Mouse (Mus musculus): ENCODE data around the gene Upp2. TPM values are rescaled to one million over a fixed set of nuclear protein-coding genes. Genes with fewer than 3 reads are reported as not detected.

Gene Upp2
- total RNA-seq (2021): 1 to 10 TPM; 2.4 to 2.9 TPM
- long read RNA-seq, experiment 1, partial matches to known transcripts: 0 of 2 reads
- long read RNA-seq, experiment 1, other reads (novel, unspliced or antisense): 1 of 2 reads
- long read RNA-seq, experiment 2, partial matches to known transcripts: 0 of 2 reads
- long read RNA-seq, experiment 2, other reads (novel, unspliced or antisense): 0 of 2 reads

DNA sequence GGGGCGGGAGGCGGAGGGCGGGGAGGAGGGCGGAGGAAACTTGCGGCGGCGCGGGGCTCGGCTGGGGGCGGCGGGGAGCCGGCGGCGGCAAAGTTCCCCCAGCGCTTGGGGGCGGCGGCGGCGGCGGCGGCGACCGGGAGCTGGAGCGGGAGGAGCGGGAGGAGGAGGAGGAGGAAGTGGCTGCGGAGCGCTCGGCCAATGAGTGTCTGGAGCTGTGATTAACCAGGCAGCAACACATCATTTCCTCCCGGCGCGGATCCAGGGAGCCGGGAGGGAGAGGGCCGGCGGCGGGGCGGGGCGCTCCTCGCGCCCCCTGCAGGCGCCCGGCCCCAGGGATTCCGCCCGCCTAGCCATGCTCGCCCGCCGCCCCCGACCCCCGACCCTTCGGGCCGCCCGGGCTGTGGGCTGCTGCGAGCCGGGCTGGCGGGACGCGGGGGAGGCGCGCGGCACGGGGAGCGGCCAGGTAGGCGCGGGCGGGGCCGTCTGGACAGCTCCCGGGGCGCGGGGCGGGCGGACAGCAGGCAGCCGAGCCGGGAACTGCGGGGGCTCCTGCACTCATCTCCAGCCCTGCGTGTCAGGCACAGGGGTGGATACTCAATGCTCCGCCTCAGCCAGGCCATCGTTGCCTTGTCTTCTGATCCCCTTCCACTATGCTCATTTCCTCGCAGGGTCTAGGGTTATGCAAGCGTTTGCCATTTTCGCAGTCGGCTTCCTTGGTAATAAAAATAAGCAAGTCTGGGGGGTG lies at the start of gene Upp2, which contains the start of gene Acvr1:
Gene Upp2 (plus strand): TSS at position 233 of the 745 bp plus-strand sequence.
Gene Acvr1 (minus strand): TSS at position 92 of the 745 bp plus-strand sequence.
- intact Hi-C loops (cut with DNase I): loop anchor here (2.0 to 5.0 kb wide), 3 partner anchors 30 to 100 kb away; no protein-coding TSS in a partner anchor
- DNase-seq: peak; percentile 91 to 92

DNA sequence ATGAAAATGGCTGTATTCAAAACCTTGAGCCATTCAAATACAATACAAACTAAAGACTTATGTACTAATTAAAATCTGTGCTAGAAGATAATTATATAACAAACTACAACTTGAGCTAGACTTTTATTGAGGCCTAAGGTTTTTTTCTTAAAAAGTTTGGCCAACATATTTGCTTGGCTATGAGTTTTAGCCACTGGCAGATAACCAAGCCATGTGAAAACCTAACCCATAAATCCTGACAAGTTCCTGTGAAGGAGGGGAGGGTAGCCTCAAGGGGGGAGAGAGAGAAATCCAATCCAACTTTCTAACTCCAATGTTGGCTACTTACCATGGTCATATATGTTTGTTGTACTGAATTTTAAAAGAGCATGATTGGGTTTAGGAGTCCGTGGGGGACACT lies 48.6 kb upstream of the Upp2 start:
- DNase-seq: no peak
- intact Hi-C loops (cut with DNase I): no loop called here

DNA sequence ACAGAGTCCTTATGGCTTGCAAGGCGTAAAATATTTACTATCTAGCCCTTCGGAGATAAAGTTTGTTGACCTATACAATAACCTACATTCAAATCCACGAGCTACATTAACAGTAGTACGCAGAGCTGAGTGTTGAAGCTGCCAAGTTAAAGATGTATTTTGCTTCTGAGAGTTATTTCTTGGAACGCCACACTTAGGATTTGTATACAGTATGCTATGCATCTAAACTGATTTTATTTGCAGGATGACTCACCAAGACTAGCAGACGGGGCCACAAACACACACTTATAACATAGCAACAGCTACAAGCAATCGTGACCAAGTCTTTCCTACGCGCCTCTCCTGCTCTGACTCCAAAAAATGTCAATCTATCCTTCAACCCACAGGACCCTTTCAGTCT lies 46.4 kb upstream of the Upp2 start:
- no peak for DNase-seq
- intact Hi-C loops (cut with DNase I): no loop called here

DNA sequence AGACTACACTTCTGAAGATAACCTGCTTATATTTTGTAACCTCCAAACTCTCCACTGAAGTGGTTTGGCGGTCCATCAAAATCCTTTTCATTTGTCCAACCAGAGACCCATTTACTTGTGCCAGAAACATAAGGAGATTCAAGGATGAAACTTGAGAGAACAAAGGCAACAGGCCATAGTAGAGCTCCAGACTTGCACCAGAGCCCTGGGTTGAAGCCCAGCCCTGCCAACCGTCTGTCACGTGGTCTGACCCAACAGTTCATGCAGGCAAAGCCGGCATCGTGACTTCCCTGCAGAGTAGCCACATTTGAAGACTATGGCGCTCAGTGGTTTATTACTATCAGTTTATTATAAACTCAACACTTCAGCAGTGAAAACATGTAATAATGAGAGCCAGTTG lies 45.5 kb upstream of the Upp2 start:
- DNase-seq: no peak
- intact Hi-C loops (cut with DNase I): no loop called here

DNA sequence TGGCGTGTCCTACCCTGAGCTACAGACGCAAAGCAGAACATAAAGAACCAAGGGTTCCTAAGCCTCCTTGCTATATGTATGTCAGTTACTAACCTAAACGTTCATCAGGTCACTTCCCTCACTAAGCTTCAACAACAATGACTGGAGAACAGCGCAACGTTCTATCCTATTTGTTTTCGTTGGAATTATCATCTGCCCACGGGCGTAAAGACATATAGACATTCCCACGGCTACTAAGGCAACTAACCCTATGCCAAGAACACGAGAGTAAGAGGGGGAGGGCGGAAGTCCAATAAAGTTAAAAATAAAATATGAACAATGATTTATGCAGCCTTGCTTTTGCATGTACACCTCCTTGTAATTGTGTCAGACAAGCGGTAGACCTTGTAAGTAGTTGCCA lies 44.0 kb upstream of the Upp2 start:
- intact Hi-C loops (cut with DNase I): no loop called here
- no peak for DNase-seq

DNA sequence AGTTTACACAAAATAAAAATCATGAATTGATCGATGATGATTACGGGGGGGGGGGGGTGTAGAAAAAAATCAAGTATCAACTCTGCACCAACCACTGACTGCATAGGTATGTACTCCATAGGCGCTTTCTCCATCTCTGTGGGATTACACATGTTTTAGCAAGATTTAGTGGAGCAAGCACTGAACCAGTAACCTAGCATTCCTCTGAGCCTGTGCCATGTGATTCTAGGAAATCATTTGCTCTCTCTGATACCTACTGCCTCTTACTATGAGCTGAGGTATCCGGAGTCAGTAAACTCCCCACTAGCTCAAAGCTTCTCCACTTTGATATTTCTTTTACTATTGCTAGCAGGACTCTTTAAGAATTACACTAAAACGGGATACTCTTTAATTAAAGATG lies 43.2 kb upstream of the Upp2 start:
- DNase-seq: no peak
- intact Hi-C loops (cut with DNase I): no loop called here

DNA sequence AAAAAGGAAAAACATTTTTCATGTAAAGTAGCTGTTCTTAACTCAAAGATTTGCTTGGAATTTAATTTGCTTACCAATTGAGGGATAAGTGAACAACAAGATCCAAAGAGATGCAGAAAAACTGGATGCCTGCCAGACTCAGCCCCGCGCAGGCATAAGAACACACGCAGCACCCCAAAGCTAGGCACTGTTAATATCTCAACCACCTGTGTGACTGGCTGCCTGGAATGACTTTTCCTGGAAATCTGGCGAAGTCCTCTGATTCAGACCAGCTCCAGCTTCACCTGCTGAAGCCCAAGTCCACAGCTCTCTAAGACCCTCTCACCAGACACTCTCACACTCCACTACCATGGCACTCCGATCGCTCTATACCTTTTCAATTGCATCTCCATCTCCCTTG lies 42.7 kb upstream of the Upp2 start:
- intact Hi-C loops (cut with DNase I): no loop called here

DNA sequence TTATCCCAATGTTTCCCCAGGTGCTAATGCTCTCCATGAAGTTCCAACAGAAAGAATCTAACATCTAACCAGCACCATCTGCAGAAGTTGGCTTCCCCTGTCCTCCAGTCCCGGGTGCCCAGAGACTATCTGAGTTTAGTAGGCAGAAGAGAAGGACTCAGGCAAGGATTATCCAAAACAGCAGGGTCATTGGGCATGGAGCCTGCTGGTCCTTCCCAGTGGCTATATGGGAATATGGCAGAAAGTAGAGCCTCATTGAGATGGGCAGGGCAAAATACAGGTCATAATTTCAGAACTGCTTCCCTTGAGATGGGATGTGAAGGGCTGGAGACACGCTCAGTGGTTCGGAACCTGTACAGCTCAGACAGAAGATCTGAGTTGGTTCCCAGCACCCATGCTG lies 39.3 kb upstream of the Upp2 start:
- intact Hi-C loops (cut with DNase I): no loop called here
- DNase-seq: no peak

More for the DNA sequence above, 42.7 kb upstream of the Upp2 start:
- no peak for DNase-seq

DNA sequence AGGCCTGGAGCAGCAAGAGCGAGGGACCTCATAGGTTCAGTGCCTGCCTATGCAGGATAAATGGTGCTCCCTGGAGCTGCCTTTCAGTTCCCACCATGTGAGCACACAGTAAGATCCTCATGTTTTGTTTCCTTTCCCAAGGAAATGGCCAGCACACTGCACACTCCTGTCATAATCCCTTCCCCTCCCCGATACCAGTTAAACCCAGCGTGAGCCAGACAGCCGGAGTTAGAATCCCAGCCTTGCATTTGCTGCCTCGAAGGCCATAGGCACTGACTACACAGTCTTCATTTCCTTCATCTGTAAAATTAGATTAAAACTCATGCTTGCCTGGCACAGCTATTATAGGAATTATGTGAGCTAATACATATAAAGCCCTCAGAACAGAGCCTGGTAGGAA lies 37.7 kb upstream of the Upp2 start:
- intact Hi-C loops (cut with DNase I): no loop called here
- no peak for DNase-seq

DNA sequence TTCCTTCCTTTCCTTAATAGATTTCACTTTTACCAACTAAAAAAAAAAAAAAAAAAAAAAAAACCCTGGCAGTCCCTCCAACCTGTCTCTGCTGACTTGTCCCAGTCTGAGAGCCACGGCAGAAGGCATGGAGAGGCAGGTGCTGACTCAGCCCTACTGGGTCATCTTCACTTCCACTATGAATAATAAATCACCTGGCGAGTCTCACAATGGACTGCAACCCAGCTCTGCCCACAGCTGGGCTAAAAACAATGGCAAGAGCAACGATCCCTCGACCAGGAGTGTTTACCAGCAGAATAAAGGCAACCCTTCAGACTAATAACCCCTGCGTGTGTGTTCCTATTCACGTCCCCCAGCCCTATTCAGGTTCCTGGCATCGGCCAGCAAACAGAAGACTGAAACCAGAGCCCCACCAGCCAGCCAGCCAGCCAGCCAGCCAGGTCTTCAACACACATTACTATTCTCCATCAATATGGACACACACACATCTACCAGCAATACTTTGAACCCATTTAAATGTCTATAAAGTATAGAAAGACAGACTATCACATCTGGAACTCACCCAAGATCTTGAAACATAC lies 37.1 kb upstream of the Upp2 start:
- intact Hi-C loops (cut with DNase I): no loop called here

DNA sequence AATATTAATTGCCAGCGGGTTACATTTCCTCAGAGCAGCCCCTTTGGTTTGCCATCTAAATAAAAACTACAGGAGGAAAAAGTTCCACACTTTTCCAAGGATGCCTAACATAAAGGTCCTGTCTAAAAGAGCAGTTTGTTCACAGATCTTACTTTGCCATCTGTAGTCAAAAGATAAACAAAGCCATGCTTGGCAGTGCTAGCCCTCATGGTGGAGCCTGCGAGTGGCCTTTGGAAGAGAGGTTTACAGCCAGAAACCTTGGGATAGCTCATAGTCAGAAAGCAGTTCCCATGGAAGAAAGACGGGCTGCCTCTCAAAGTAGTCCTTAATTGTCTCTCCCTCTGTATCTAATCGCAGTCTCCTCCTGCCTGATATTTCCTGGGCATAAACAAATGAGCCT lies 36.6 kb upstream of the Upp2 start:
- intact Hi-C loops (cut with DNase I): no loop called here
- DNase-seq: no peak

More for the DNA sequence above, 37.1 kb upstream of the Upp2 start:
- DNase-seq: no peak

DNA sequence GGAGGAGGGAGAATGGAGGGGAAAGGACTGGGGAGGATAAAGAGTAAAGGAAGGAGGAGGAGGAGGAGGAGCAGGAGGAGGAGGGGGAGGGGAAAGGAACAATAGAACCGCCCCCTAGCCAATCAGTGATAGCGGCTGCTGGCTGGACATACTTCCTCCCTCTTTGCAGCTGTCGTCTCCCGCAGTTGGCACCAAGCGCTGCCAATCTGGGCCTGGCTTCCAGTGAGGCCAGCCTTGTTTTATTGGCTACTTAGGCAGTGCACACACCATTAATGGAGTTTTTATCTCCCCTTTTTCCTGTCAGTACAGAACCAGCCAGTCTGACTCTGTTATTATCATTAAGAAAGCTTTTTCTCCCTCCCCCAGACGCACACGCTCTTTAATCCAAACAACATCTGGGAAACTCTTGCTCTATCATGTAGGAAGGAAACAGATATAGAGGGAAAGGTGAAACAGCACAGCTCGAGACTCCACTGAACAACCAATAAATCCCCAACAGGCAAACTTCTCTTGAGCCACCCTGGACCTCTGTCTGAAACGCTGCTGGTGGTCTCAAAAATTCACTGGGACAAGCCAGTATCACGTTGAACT lies 34.7 kb upstream of the Upp2 start:
- intact Hi-C loops (cut with DNase I): no loop called here
- DNase-seq: peak; percentile 82 to 88

DNA sequence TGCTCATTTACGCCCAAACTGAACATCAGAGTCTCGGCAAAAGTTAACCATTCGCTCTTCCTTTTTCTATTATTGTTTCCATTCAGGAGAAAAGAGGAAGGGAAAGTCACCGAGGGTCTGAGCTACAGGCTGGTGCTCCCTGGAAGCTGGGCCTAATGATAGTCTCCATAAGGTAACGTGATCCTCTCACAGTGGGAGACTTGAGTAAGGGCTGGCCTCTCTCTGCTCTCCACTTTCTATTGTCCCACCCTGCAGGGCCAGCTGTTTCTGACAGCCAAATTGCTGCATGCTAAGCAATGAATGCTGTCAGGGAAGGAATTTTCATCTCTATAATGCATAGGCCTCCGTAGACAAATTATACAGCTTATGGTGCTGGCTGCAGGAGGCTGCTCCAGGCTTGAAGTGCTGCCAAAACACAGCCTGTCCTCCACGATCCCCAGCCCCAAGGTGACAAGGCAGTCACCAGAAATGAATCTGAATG lies 33.5 kb upstream of the Upp2 start:
- DNase-seq: peak in 1 of 2 experiments; percentile 26
- intact Hi-C loops (cut with DNase I): no loop called here

DNA sequence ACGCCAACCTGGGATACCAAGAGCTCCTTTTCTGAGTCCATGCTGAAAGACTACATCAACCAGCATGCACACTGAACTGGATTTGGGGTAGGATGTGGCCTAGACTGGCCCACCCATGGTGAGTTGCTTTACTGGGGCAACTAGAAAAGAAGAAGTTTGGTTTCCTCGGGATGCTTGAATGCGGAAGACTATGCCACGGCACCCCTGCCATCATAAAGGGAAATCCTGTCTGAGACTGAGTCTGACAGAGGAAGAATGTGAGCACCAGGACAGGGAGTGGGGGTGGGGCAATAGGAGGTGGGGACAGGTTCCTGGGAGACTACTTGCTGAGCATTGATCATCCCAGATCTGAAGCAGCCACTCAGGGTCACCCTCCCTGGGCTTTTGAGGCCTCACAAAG lies 32.7 kb upstream of the Upp2 start:
- intact Hi-C loops (cut with DNase I): no loop called here

DNA sequence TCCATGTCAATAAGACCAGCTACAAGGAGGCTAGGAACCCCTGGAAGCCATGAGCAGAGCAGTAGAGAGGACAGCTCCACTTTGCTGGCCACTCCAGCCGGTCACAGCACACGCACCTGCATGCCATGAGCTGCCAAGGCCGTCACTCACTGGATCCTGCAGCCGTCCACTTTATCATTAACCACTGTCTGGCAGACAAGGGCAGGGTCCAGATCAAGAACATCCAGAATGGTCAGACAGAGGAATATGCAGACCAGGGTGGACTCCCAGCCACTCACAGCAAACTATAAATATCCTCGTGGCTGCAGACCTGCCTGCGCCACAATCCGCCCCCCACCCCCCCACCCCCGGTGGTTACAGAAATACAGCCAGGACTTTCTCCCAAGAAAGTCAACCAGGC lies 31.9 kb upstream of the Upp2 start:
- intact Hi-C loops (cut with DNase I): no loop called here
- DNase-seq: no peak

More for the DNA sequence above, 32.7 kb upstream of the Upp2 start:
- DNase-seq: no peak

DNA sequence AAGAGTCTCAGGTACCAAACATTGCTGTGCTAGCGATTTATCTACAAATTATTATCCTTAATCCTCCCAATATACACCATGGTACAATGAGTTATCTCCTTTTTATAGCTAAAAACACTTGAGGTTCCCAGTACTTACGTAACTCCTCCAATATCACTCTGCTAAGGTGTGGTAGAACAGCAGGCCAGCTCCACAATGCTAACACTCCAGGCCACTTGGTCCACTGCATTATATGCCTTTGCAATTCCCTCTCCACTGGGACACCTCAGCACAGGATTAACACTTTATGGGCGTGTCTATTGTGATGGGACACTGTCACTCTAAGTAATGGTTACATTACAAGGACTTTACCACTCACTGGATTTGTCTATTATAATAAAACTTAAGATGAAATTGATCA lies 30.3 kb upstream of the Upp2 start:
- DNase-seq: no peak
- intact Hi-C loops (cut with DNase I): loop anchor here (2.0 kb wide), 1 partner anchor 30 kb away; the partner anchor contains the start of genes Acvr1 and Upp2

DNA sequence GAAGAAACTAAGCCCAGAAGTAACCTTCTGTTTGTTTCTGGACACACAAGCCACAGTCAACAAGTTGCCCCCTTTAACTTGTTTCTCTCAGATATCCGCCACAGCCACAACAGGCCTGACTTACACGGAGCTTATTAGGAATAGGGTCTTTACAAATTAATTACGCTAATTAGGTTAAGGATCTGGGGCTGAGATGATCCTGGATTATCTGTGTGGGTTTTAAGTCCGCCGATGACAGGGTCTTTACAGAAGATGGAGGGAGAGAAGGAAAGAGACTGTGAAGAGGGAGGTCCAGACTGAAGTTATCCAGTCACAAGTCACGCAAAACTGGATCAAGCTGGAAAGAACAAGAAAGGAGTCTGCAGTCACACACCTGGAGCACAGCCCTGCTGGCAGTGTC lies 28.9 kb upstream of the Upp2 start:
- intact Hi-C loops (cut with DNase I): no loop called here
- DNase-seq: no peak

DNA sequence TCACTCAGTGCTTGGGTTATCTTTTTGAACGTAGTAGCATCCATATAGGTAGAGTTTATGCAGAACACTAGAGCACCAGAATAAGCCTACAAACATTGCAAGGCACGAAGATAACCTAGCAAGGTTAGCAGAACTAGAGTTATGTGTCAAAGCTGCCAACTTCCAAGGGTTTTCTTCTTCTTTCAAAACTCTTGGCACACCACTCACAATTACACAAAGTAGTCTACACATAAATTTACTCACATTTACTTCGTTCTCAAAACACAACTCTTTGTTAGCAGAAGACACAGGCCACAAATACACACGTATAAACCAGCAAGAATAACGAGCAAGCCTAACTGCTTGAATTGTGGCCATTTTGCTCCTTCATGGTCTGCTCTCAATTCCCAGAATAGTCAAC lies 23.8 kb upstream of the Upp2 start:
- intact Hi-C loops (cut with DNase I): no loop called here
- no peak for DNase-seq

DNA sequence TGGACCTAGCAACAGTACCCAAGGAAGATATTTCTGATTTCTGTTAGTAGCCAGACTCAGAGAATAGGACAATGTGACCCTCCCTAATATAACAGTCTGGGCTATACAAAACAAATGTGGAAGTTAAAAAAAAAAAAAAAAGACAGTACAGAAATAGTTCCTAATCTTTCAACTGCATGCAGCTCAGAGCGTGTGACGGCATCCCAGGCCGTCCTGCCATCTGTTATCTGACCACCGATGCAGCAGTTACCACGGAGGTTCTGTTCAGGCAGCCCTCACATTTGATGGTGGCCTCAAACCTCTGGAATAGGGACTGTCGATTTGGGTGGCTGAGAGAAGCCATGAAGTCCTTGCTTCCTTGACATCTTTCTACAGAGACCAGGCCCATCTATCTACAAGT lies 22.7 kb upstream of the Upp2 start:
- DNase-seq: no peak
- intact Hi-C loops (cut with DNase I): no loop called here

DNA sequence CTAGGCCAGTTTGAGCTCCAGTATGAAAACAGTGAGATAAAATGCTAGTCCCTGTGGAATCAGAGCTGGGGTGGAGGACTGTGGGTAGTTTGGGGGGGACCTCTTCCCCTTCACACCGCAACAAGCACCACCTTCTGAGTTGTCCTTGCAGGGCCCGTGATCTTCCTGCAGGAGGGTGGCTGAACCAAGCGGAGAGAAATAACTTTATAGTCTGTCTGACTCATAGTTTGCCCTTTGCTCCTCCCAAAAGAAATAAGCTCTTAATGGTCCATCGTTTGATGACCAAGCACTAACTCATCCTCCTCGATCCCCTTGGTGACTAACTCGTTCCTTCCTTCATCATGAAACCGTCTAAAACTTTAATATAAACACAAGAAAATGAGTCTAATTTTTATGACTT lies 20.8 kb upstream of the Upp2 start:
- no peak for DNase-seq
- intact Hi-C loops (cut with DNase I): no loop called here

DNA sequence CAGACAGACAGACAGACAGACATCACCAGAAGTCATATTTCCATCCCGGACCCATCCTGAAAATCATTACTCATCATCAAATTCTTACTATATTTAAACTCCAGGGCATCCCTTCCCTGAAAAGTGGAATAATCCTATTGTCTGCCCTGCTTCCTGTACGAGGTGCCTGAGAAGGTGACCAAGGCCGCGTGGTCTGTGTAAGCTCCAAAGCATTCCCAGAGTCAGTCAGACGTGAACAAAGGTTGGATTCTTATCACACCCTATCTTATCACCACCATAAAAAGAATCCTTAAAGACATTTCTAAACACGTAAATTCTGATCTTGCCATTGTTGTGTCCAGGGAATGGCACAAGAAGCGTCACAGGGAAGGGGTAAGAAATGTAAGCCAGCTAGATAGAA lies 18.2 kb upstream of the Upp2 start:
- intact Hi-C loops (cut with DNase I): no loop called here
- DNase-seq: no peak

All from heart, postnatal 14 days (tissue).